Mouse (Mus musculus): ENCODE measurements at regions not wholly inside any gene's neighbourhood (a gene's known extent, or its start where the extent isn't known, plus 50 kb on each side); places are given as distances from the start of the nearest gene placed in this dataset.

DNA sequence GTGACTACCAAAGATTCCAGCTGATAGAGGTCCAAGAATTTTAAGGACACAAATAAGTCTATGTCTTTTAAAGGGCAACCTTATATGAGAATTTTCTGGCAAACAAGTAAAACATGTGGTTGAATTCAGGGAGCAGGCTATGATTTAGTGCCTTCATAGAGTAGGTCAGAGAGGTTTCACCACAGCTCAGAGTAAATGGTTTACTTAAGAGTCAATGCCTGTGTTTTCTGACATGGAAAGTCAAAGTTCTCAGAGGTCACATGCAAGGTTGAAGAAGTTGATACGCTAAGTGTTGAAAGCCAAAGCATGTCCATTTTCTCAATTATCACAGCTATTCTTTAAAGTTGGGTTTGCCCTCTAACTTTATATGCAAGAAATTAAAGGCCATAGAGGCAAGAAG is 425.7 kb upstream of the Nrsn1 start:
- DNase-seq (ENCODE audit: low spot score) (no peak), ATAC-seq (replicated peaks; ENCODE audit: low FRiP score) (no peak)
- no peaks in the 10 kb centered on the region for H3K36me3 ChIP-seq (ENCODE audit: control insufficient read depth, insufficient read depth, low read length)
- no peak overlapping the region for H3K27ac ChIP-seq (ENCODE audit: low read depth, low read length)
- H3K4me1 ChIP-seq (replicated peaks; ENCODE audit: control insufficient read depth, insufficient read depth, low read length), result no peaks in the 10 kb centered on the region
- H3K4me2 ChIP-seq, result no peak overlapping the region
- no peaks in the 10 kb centered on the region for H3K9me3 ChIP-seq (ENCODE audit: control insufficient read depth, low read length)
- WGBS, result 81% methylated on average over 1 of the region's 1 CpGs
- H3K9ac ChIP-seq (ENCODE audit: low read depth, low read length), result no peak overlapping the region
- H3K27me3 ChIP-seq (replicated peaks; ENCODE audit: control insufficient read depth, insufficient read depth, low read length), result no peaks in the 10 kb centered on the region
- H3K4me3 ChIP-seq (ENCODE audit: low read depth, low read length), result no peak overlapping the region

DNA sequence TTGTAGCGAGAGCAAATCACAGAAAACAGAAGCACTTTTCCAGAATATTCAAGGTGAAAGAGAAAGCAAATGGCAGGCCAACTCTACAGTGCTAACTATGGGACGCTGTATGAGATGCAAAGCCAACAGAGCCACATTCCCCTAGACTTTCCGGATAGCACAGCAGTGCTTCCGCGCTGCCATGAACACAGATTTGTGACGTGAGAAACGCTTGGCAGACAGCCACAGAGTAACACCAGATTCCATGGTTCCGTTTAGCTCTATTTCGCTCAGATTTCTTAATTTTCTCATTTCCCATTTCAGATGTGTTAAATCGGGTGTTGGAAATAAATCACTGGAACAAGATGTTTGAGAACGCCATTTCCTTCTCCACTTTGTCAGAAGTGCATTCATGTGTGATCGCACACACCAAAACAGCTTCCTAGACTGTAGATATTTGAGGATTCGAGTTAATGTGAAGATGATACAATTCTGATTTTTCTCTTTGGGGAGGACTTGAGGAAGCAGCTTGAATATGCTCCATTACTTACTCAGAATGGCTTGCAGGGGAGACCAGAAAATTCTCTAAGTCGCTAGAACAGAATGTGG is 424.8 kb upstream of the Nrsn1 start:
- ATAC-seq (replicated peaks; ENCODE audit: low FRiP score) (no peak), DNase-seq (ENCODE audit: low spot score) (no peak)
- H3K9ac ChIP-seq (ENCODE audit: low read depth, low read length), result no peak overlapping the region
- H3K27me3 ChIP-seq (replicated peaks; ENCODE audit: control insufficient read depth, insufficient read depth, low read length), result no peaks in the 10 kb centered on the region
- no peaks in the 10 kb centered on the region for H3K4me1 ChIP-seq (replicated peaks; ENCODE audit: control insufficient read depth, insufficient read depth, low read length)
- no peak overlapping the region for H3K27ac ChIP-seq (ENCODE audit: low read depth, low read length)
- no peak overlapping the region for H3K4me2 ChIP-seq
- no peaks in the 10 kb centered on the region for H3K36me3 ChIP-seq (ENCODE audit: control insufficient read depth, insufficient read depth, low read length)
- H3K9me3 ChIP-seq (ENCODE audit: control insufficient read depth, low read length), result no peaks in the 10 kb centered on the region
- WGBS, result 85% methylated on average over 14 of the region's 14 CpGs
- H3K4me3 ChIP-seq (ENCODE audit: low read depth, low read length), result no peak overlapping the region

DNA sequence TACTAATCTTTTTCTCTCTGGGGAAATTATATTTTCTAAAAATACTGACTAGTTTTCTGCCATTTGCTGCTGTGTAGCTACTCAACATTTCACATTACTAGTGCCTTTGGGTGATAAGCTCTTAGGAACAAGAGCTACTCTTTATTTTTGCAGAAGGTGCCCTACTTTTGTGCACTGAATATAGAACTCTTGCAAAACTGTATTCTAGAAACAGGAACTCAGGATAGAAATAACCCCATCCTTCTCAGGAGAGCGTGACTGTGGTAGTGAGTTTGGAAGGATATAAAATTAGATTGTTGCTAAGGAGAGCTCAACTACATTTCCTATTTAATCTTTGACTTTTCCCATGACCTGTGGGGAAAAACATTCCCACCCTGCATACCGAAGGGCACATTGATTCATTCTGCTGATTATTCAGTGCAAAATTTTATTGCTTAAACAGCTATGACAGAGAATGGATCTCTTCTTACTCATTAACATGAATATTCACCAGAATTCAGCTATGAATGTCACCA is 408.0 kb upstream of the Nrsn1 start:
- H3K27me3 ChIP-seq (replicated peaks; ENCODE audit: control insufficient read depth, insufficient read depth, low read length), result no peaks in the 10 kb centered on the region
- no peak overlapping the region for H3K27ac ChIP-seq (ENCODE audit: low read depth, low read length)
- no peaks in the 10 kb centered on the region for H3K36me3 ChIP-seq (ENCODE audit: control insufficient read depth, insufficient read depth, low read length)
- no peak overlapping the region for H3K4me2 ChIP-seq
- ATAC-seq (replicated peaks; ENCODE audit: low FRiP score) (no peak), DNase-seq (ENCODE audit: low spot score) (no peak)
- H3K4me1 ChIP-seq (replicated peaks; ENCODE audit: control insufficient read depth, insufficient read depth, low read length), result no peaks in the 10 kb centered on the region
- H3K4me3 ChIP-seq (ENCODE audit: low read depth, low read length), result no peak overlapping the region
- H3K9me3 ChIP-seq (ENCODE audit: control insufficient read depth, low read length), result no peaks in the 10 kb centered on the region
- WGBS, result 76% methylated on average over 2 of the region's 2 CpGs
- no peak overlapping the region for H3K9ac ChIP-seq (ENCODE audit: low read depth, low read length)

DNA sequence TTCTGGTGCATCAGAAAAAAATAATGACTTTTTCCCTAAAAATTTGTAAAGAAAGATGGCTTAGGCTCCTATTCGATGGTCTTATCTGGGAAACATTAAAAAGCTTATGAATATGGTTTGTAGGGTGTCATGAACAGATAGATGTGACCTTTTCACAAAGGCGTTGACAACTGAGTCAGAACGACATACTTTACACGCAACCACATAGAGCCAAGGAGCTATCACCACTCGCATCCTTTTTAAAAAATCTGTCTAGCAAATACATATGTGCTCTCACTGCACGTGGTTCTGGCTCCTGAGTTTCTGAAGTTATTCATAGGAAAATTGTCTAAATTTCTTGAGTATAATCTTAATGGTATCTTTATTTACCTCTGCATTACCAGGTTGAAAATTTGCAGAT is 404.9 kb upstream of the Nrsn1 start:
- Histone ChIP-seq H3K9me3 (ENCODE audit: control insufficient read depth, low read length) (no peaks in the 10 kb centered on the region), H3K27me3 (replicated peaks; ENCODE audit: control insufficient read depth, insufficient read depth, low read length) (no peaks in the 10 kb centered on the region), H3K4me1 (replicated peaks; ENCODE audit: control insufficient read depth, insufficient read depth, low read length) (no peaks in the 10 kb centered on the region), H3K4me2 (no peak overlapping the region), H3K9ac (ENCODE audit: low read depth, low read length) (no peak overlapping the region), H3K27ac (ENCODE audit: low read depth, low read length) (no peak overlapping the region), H3K36me3 (ENCODE audit: control insufficient read depth, insufficient read depth, low read length) (no peaks in the 10 kb centered on the region), H3K4me3 (ENCODE audit: low read depth, low read length) (no peak overlapping the region)
- no peak for ATAC-seq (replicated peaks; ENCODE audit: low FRiP score)
- 78% methylated on average over 6 of the region's 6 CpGs for WGBS
- DNase-seq (ENCODE audit: low spot score), result no peak

DNA sequence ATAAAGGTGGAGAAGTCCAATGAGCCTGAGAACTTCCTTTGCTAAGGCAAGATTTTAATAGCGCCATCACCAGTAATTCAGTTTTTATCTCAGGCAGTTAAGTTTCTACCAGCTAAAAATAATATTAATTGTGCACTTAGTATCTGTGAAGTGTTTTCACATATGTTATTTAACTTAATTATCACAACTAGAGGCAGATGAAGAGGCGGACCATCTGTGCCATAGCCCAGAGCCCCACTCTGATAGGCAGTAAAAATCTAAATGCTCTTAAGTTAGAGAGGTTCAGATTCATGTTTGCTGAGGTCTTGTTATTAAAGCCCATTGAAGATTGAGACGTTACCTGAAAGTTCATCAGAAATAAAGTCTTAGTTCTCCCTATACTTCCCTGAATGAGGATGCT is 395.7 kb upstream of the Nrsn1 start:
- WGBS, result 71% methylated on average over 3 of the region's 3 CpGs
- Histone ChIP-seq H3K4me1 (replicated peaks; ENCODE audit: control insufficient read depth, insufficient read depth, low read length) (no peaks in the 10 kb centered on the region), H3K4me2 (no peak overlapping the region), H3K4me3 (ENCODE audit: low read depth, low read length) (no peak overlapping the region), H3K9ac (ENCODE audit: low read depth, low read length) (no peak overlapping the region), H3K36me3 (ENCODE audit: control insufficient read depth, insufficient read depth, low read length) (no peaks in the 10 kb centered on the region), H3K27ac (ENCODE audit: low read depth, low read length) (no peak overlapping the region), H3K9me3 (ENCODE audit: control insufficient read depth, low read length) (no peaks in the 10 kb centered on the region), H3K27me3 (replicated peaks; ENCODE audit: control insufficient read depth, insufficient read depth, low read length) (no peaks in the 10 kb centered on the region)
- DNase-seq (ENCODE audit: low spot score) (no peak), ATAC-seq (replicated peaks; ENCODE audit: low FRiP score) (no peak)

DNA sequence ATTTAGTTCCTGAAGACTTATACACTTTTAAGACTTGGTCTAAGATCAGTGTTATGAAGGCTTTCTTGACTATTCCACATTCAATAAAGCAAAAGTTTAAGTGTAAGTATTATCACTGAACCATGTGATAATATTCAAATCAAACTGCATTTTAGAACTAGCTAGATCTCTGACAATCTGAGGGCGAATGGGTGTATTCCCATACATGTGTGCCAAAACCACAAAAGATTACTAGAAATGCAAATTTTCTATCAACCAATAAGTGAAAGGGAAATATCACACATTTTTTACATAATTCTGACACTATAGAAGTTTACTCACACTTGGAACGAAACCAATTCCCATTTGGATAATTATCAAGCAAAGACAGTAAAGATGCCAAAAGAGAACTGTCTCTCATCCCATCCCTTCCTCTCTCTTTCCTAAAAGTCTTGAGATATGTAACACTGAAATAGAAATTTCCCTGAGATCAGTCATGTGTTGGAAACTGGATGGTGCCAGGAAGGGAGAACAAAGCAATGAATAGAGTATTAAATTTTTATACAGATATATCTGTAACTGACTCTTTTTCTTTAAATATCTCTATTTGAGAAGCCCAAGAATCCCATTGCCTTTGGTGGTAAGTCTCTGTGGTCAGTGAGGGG is 394.8 kb upstream of the Nrsn1 start:
- H3K27me3 ChIP-seq (replicated peaks; ENCODE audit: control insufficient read depth, insufficient read depth, low read length), result no peaks in the 10 kb centered on the region
- H3K9me3 ChIP-seq (ENCODE audit: control insufficient read depth, low read length), result no peaks in the 10 kb centered on the region
- H3K9ac ChIP-seq (ENCODE audit: low read depth, low read length), result no peak overlapping the region
- H3K36me3 ChIP-seq (ENCODE audit: control insufficient read depth, insufficient read depth, low read length), result no peaks in the 10 kb centered on the region
- H3K27ac ChIP-seq (ENCODE audit: low read depth, low read length), result no peak overlapping the region
- no peak overlapping the region for H3K4me3 ChIP-seq (ENCODE audit: low read depth, low read length)
- H3K4me2 ChIP-seq, result no peak overlapping the region
- ATAC-seq (replicated peaks; ENCODE audit: low FRiP score), result no peak
- no peak for DNase-seq (ENCODE audit: low spot score)
- 70% methylated on average over 2 of the region's 2 CpGs for WGBS
- no peaks in the 10 kb centered on the region for H3K4me1 ChIP-seq (replicated peaks; ENCODE audit: control insufficient read depth, insufficient read depth, low read length)

DNA sequence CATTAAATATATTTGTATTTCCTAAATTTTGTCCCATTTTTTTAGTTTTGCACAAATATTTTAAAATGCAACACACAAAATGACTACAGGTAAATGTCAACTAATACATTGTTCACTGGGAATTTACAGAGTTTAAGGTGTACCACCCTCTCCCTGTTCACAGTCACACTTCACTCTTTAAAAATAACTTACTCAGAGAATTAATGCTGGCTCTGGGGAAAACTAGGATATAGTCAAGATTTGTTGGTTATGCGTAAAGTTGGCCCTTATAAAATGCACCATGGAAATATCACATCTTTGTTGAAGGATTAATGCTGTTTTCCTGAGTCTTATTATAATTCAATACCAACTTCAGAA is 378.1 kb upstream of the Nrsn1 start:
- H3K9ac ChIP-seq (ENCODE audit: low read depth, low read length), result no peak overlapping the region
- no peak overlapping the region for H3K4me3 ChIP-seq (ENCODE audit: low read depth, low read length)
- ATAC-seq (replicated peaks; ENCODE audit: low FRiP score) (no peak), DNase-seq (ENCODE audit: low spot score) (no peak)
- H3K36me3 ChIP-seq (ENCODE audit: control insufficient read depth, insufficient read depth, low read length), result no peaks in the 10 kb centered on the region
- H3K27me3 ChIP-seq (replicated peaks; ENCODE audit: control insufficient read depth, insufficient read depth, low read length), result no peaks in the 10 kb centered on the region
- H3K27ac ChIP-seq (ENCODE audit: low read depth, low read length), result no peak overlapping the region
- H3K9me3 ChIP-seq (ENCODE audit: control insufficient read depth, low read length), result no peaks in the 10 kb centered on the region
- no peak overlapping the region for H3K4me2 ChIP-seq
- no peaks in the 10 kb centered on the region for H3K4me1 ChIP-seq (replicated peaks; ENCODE audit: control insufficient read depth, insufficient read depth, low read length)
- 88% methylated on average over 1 of the region's 1 CpGs for WGBS

DNA sequence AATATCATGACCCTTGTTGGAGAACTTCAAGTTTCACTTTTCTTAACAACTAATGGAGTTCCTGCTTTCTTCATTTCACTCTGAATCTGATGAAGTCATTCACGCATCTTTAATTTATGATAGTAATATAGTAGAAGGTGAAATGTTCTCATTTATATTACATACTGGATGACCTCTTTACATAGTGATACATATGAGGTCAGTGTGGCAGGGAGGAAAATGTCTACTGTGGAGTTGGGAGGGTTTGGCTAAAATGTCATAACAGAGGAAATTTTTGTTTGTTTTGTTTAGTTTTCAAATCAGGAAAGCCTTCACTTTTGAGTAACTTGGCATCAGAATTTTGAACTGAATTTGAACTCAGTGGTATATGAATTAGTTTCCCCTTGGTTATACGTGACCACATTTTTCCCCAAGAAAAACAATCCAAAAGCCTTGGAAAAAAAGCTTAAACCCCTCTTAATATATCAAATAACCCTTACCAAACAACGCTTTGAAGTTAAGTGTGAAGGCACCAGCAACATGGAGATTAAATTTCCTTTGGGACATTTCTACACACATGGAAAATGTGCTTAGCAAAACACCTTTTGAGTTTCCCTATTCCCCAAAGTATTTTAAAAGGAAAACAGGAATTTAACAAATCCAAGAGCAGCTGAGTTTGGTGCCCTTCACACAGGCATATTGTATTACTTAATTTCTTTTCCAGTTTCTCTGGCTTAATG is 377.6 kb upstream of the Nrsn1 start:
- Histone ChIP-seq H3K27me3 (replicated peaks; ENCODE audit: control insufficient read depth, insufficient read depth, low read length) (no peaks in the 10 kb centered on the region), H3K4me1 (replicated peaks; ENCODE audit: control insufficient read depth, insufficient read depth, low read length) (no peaks in the 10 kb centered on the region), H3K9me3 (ENCODE audit: control insufficient read depth, low read length) (no peaks in the 10 kb centered on the region), H3K36me3 (ENCODE audit: control insufficient read depth, insufficient read depth, low read length) (no peaks in the 10 kb centered on the region), H3K9ac (ENCODE audit: low read depth, low read length) (no peak overlapping the region), H3K4me3 (ENCODE audit: low read depth, low read length) (no peak overlapping the region), H3K4me2 (no peak overlapping the region), H3K27ac (ENCODE audit: low read depth, low read length) (no peak overlapping the region)
- DNase-seq (ENCODE audit: low spot score) (no peak), ATAC-seq (replicated peaks; ENCODE audit: low FRiP score) (no peak)
- WGBS, result 69% methylated on average over 3 of the region's 3 CpGs
